Mouse (Mus musculus) stomach, postnatal 0 days (tissue): ENCODE results near the gene Chst5.

ENCODE experiments used
- CTCF ChIP-seq: IDR thresholded peaks from 2 replicates; pipeline ENCODE4 v1.5.1; 2016; ENCODE audit warnings: antibody characterized with exemption, low read depth, mild to moderate bottlenecking, moderate library complexity
- EP300 ChIP-seq: optimal IDR thresholded peaks from 2 replicates; pipeline ENCODE3; 2016; ENCODE audit warnings: antibody characterized with exemption

DNA sequence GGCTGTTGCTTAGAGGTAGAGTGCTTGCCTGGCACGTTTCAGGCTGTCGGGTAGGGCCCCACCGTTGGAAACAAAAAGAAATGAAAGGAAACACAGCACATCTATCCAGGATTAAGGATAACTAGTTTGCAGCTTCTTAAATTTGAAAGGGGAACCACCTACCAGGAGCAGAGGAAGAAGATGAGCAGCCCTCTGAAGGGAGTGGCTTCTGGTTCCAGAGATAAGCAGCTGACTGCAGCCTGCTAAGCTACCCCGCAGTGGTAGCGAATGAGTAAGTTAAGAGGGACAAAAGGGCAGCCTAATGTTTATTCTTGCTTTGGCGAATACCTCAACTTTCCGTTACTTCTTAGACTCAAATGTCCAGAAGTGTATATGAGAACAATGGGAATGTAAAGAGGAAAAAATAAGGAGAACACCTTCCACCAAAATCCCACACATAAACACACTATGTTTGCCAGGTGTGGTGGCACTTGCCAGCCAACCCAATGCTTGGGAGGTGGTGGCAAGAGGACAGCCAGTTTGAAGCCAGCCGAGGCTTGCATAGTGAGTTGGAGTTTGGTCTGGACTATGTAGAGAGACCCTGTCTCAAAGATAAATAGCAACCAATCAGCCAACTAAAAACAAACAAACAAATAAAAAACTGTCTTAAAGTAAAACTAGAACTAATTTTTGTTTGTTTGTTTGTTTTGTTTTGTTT, 19.5 kb upstream of the Chst5 start:
- no peak for TF ChIP-seq CTCF
- TF ChIP-seq EP300, result no peak
